Mouse (Mus musculus): Measurements from ENCODE around the gene Cgrrf1.
"Not testable (repeated sequence)": the region's sequence is repeated elsewhere in the genome, so short reads cannot be mapped to it uniquely, and the experiment has no call there.

Gene Cgrrf1

GRCm38 (mm10) chr14:46831837-46832333 is at the start of gene Cgrrf1:
Cgrrf1 (plus strand) TSS chr14:46832125.
- in situ Hi-C loops (cut with MboI; ENCODE audit: low sequenced_read_pairs) = no loop called here

GRCm38 (mm10) chr14:46782187-46782828 is 49.6 kb upstream of the Cgrrf1 start:
- in situ Hi-C loops (cut with MboI; ENCODE audit: low sequenced_read_pairs) = no loop called here

GRCm38 (mm10) chr14:46783327-46783926 is 48.5 kb upstream of the Cgrrf1 start:
- in situ Hi-C loops (cut with MboI; ENCODE audit: low sequenced_read_pairs) = no loop called here

GRCm38 (mm10) chr14:46785247-46785646 is 46.7 kb upstream of the Cgrrf1 start:
- in situ Hi-C loops (cut with MboI; ENCODE audit: low sequenced_read_pairs) = no loop called here

GRCm38 (mm10) chr14:46787454-46787786 is 44.5 kb upstream of the Cgrrf1 start:
- in situ Hi-C loops (cut with MboI; ENCODE audit: low sequenced_read_pairs) = no loop called here

- in situ Hi-C loops (cut with MboI; ENCODE audit: low sequenced_read_pairs) = no loop called here
These were observed 44.0 kb upstream of the Cgrrf1 start, which contains the start of gene Cnih1 for GRCm38 (mm10) chr14:46787787-46788504. Cnih1 (minus strand) TSS chr14:46788411.

GRCm38 (mm10) chr14:46788505-46788901 is 43.4 kb upstream of the Cgrrf1 start:
- in situ Hi-C loops (cut with MboI; ENCODE audit: low sequenced_read_pairs) = no loop called here

GRCm38 (mm10) chr14:46790303-46790702 is 41.6 kb upstream of the Cgrrf1 start:
- in situ Hi-C loops (cut with MboI; ENCODE audit: low sequenced_read_pairs) = no loop called here

GRCm38 (mm10) chr14:46790723-46791122 is 41.2 kb upstream of the Cgrrf1 start:
- in situ Hi-C loops (cut with MboI; ENCODE audit: low sequenced_read_pairs) = no loop called here

GRCm38 (mm10) chr14:46794157-46794556 is 37.8 kb upstream of the Cgrrf1 start:
- in situ Hi-C loops (cut with MboI; ENCODE audit: low sequenced_read_pairs) = no loop called here

- in situ Hi-C loops (cut with MboI; ENCODE audit: low sequenced_read_pairs) = no loop called here
These were observed 31.1 kb upstream of the Cgrrf1 start for GRCm38 (mm10) chr14:46800684-46801345.

GRCm38 (mm10) chr14:46803259-46803658 is 28.7 kb upstream of the Cgrrf1 start:
- in situ Hi-C loops (cut with MboI; ENCODE audit: low sequenced_read_pairs) = no loop called here

GRCm38 (mm10) chr14:46803791-46804190 is 28.1 kb upstream of the Cgrrf1 start:
- in situ Hi-C loops (cut with MboI; ENCODE audit: low sequenced_read_pairs) = no loop called here

- in situ Hi-C loops (cut with MboI; ENCODE audit: low sequenced_read_pairs) = no loop called here
These were observed 25.7 kb upstream of the Cgrrf1 start for GRCm38 (mm10) chr14:46806186-46806585.

GRCm38 (mm10) chr14:46807927-46808326 is 24.0 kb upstream of the Cgrrf1 start:
- in situ Hi-C loops (cut with MboI; ENCODE audit: low sequenced_read_pairs) = no loop called here

GRCm38 (mm10) chr14:46815640-46816039 is 16.3 kb upstream of the Cgrrf1 start:
- in situ Hi-C loops (cut with MboI; ENCODE audit: low sequenced_read_pairs) = no loop called here

GRCm38 (mm10) chr14:46816916-46817622 is 14.9 kb upstream of the Cgrrf1 start:
- in situ Hi-C loops (cut with MboI; ENCODE audit: low sequenced_read_pairs) = no loop called here

GRCm38 (mm10) chr14:46818743-46819142 is 13.2 kb upstream of the Cgrrf1 start:
- in situ Hi-C loops (cut with MboI; ENCODE audit: low sequenced_read_pairs) = no loop called here

GRCm38 (mm10) chr14:46819961-46820360 is 12.0 kb upstream of the Cgrrf1 start:
- in situ Hi-C loops (cut with MboI; ENCODE audit: low sequenced_read_pairs) = not testable (repeated sequence)

GRCm38 (mm10) chr14:46821271-46821872 is 10.6 kb upstream of the Cgrrf1 start:
- in situ Hi-C loops (cut with MboI; ENCODE audit: low sequenced_read_pairs) = no loop called here

Measured in CH12F3 (cell line).